Mouse (Mus musculus) cerebellum, adult 2 months (tissue): ENCODE data around the gene Gng8. TPM values are rescaled to one million over a fixed set of nuclear protein-coding genes. Genes with fewer than 3 reads are reported as not detected.

Experiments used
- DNase-seq, 2 experiments: peaks; one replicate each; pipeline ENCODE4 v3.0.0; 2021
- H3K27ac ChIP-seq: fragments of 200-500 bp; 2 replicates; pipeline ENCODE4 v1.5.1; 2012; ENCODE audit warnings: low read length, control low read depth, inconsistent platforms; ENCODE audit not compliant: insufficient read depth
- H3K27me3 ChIP-seq: fragments of 200-500 bp; 2 replicates; pipeline ENCODE4 v1.6.1; 2012; ENCODE audit warnings: inconsistent platforms, mild to moderate bottlenecking, low read length, moderate library complexity; ENCODE audit not compliant: control insufficient read depth, insufficient read depth
- H3K4me1 ChIP-seq: fragments of 200-500 bp; 2 replicates; pipeline ENCODE4 v1.6.1; 2011; ENCODE audit warnings: low read length; ENCODE audit not compliant: control insufficient read depth, insufficient read depth
- H3K4me3 ChIP-seq: fragments of 200-500 bp; replicated peaks from 2 replicates; pipeline ENCODE3; 2011; ENCODE audit warnings: mild to moderate bottlenecking, low read depth, low read length, control low read depth; ENCODE audit not compliant: insufficient read depth
- CTCF ChIP-seq: fragments of 200-500 bp; IDR thresholded peaks from 2 replicates; pipeline ENCODE4 v1.5.1; 2011; ENCODE audit warnings: low read depth, mild to moderate bottlenecking, control low read depth, low read length, moderate library complexity, borderline replicate concordance; ENCODE audit not compliant: insufficient read depth
- POLR2A ChIP-seq: fragments of 200-500 bp; IDR thresholded peaks from 2 replicates; pipeline ENCODE4 v1.6.1; 2011; ENCODE audit warnings: low read length, control low read depth, borderline replicate concordance; ENCODE audit not compliant: insufficient read depth
- WGBS: fragments of 180-500 bp; shearing (Covaris S2); methylation state at CpG from one replicate; pipeline ENCODE4 v1.1.7; 2018; 5-methylcytosine and 5-hydroxymethylcytosine counted together
- polyA plus RNA-seq: library from polyadenylated mRNA; depleted of rRNA; stranded (reverse); fragments of >200 nt; gene quantifications from 2 replicates; pipeline ENCODE4 v1.2.3, GENCODE M21; 2012

Gene Gng8
- polyA plus RNA-seq, 1 experiment: 14.0 TPM

DNA sequence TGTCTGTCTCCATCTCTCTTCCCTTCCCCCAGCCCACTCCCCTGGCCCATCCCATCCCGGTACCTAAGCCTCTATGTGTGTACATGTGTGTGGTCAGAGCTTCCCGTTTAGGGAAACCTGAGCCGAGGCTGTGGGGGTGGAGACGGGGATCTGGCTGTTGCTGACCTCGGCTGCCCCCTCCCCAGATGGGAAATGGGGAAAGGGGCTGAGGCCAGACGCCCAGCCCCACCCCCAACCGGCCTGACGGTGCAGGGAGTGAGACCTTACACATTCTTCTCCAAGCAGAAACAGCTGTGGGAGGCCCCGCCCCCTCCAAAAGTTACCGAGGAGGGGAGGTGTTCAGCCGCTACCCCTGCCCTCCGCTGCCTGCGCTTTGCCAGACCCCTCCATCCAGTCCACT, 15.0 kb upstream of the Gng8 start:
- no peak overlapping the region for H3K27ac ChIP-seq

DNA sequence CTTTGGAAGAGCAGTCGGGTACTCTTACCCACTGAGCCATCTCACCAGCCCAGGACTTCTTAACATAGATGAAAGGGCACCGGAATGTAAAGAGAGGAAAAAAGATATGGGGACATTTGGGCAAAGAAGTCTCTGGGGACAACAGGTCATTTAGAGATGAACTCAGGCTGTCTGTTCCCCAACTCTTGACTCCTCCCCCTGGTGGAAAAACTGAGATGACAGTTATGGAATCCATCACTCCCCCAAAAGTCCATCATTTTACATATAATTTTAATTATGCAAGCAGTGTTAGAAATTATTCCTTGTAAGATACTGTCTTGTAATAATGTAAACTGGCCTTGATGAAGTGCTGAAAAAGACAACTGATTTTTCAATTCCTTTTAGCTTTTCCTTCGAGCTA, 13.9 kb upstream of the Gng8 start:
- Histone ChIP-seq H3K27ac (no peak overlapping the region), H3K27me3 (no peaks in the 10 kb centered on the region), H3K4me1 (peaks cover 8% of the 10 kb centered on the region; the same call in 1 of the 2 replicates), H3K4me3 (no peak overlapping the region)
- DNase-seq: no peak
- 89% methylated on average over 3 of the region's 3 CpGs for WGBS
- TF ChIP-seq POLR2A (no peak), CTCF (no peak)

More for the DNA sequence above, 15.0 kb upstream of the Gng8 start:
- Histone ChIP-seq H3K27me3 (no peaks in the 10 kb centered on the region), H3K4me3 (peak overlapping the region; percentile 100), H3K4me1 (peaks cover 8% of the 10 kb centered on the region)
- TF ChIP-seq POLR2A (no peak), CTCF (no peak)
- DNase-seq: peak in 1 of 2 experiments; percentile 33
- WGBS: 22% methylated on average over 13 of the region's 13 CpGs

DNA sequence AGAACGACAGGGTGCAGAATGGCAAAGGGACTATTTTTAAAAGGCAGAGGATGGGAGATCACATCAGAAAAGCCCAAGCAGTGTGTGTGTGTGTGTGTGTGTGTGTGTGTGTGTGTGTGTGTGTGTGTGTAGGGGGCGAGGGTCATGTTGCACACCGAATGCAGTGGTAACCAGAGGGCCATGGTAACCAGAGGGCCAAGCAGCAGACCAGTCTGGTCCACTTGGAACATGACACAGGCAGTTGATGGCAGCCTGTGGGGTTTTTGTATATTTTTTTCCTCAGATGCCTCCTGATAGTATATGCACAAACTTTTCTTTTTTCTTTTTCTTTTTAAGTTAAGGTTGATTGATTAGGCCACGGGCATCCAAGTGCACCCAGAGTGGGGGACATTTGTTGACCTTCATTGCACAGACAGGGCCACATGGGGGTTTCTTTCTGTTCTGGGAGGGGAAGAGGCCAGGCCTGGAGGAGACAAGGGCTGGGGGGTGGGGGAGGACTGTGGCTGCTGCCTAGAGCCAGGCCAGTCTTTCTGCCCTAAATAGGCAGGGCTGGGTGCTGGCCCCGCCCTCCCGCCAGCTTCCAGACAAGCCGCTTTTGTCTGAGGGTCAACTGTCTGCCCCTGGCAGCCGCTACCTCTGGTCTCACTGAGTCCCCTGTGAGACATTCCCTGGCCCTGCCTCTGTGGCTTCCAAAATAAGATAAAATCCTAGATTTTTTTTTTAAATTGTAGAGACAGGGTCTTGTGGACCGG, 11.6 kb upstream of the Gng8 start:
- DNase-seq: no peak
- no peaks in the 10 kb centered on the region for H3K27me3 ChIP-seq
- 55% methylated on average over 9 of the region's 9 CpGs for WGBS
- TF ChIP-seq CTCF: no peak
- TF ChIP-seq POLR2A: no peak
- H3K4me3 ChIP-seq: no peak overlapping the region
- H3K4me1 ChIP-seq: peaks cover 8% of the 10 kb centered on the region; the same call in 1 of the 2 replicates
- 0 out of 2 replicates have a peak overlapping the region, but pooled peaks have one; percentile 4 for H3K27ac ChIP-seq

DNA sequence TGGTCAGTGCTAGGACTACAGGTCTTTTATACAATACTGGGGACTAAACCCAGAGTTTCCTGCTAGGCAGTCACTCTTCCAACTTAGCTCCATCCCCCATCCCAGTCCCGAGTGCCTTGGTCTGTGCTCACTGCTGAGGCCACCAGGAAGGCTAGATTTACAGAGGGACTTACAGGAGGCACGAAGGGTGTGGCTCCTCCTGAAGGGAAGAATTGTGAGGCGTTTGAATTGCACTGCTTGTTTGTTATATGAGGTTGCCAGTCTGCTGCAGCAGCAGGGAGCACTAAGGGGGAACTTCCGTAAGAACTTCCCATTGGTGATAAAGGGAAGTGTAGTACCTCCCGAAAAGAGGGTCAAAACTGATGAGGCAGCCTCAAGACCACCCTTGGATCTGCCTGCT, 11.0 kb upstream of the Gng8 start:
- Histone ChIP-seq H3K27me3 (no peaks in the 10 kb centered on the region), H3K4me3 (no peak overlapping the region), H3K4me1 (peaks cover 8% of the 10 kb centered on the region; the same call in 1 of the 2 replicates), H3K27ac (0 out of 2 replicates have a peak overlapping the region, but pooled peaks have one; percentile 4)
- no peak for DNase-seq
- TF ChIP-seq POLR2A (no peak), CTCF (no peak)
- WGBS: 54% methylated on average over 5 of the region's 5 CpGs

DNA sequence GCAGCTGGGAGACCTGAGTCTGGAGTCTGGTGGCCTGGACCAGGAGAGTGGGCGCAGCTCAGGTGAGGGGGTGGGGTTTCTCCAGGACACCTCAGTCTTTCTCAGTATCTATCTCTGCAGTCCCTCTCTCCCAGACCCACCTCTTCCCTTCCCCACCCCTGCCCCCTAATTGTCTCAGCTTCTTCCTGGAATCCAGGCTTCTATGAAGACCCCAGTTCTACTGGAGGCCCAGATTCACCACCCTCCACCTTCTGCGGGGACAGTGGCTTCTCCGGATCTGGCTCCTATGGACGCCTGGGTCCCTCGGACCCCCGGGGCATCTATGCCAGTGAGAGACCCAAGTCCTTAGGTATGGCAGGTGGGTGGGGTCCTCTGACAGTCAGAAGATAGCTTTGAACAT, 8.4 kb upstream of the Gng8 start:
- Histone ChIP-seq H3K4me1 (no peaks in the 10 kb centered on the region), H3K4me3 (no peak overlapping the region), H3K27ac (no peak overlapping the region), H3K27me3 (no peaks in the 10 kb centered on the region)
- 88% methylated on average over 6 of the region's 6 CpGs for WGBS
- TF ChIP-seq POLR2A (no peak), CTCF (no peak)
- no peak for DNase-seq

DNA sequence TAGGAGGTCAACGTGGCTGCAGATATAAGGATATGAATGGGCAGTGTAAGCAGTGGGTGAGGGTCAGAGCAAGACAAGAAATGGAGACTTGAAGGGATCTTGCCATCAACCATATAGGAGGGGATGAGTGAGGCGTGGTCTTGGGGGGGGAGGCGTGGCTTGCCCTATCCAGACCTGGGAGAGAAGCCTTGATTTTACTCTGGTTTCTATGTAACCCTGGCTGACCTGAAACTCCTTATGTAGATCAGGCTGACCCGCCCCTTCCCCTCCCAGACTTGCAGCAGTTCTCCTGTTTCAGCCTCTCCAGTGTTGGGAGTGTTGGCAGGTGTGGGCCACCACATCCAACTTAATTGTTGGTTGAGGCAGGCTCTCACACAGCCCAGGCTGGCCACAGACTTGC, 7.3 kb upstream of the Gng8 start:
- WGBS: 86% methylated on average over 4 of the region's 4 CpGs

DNA sequence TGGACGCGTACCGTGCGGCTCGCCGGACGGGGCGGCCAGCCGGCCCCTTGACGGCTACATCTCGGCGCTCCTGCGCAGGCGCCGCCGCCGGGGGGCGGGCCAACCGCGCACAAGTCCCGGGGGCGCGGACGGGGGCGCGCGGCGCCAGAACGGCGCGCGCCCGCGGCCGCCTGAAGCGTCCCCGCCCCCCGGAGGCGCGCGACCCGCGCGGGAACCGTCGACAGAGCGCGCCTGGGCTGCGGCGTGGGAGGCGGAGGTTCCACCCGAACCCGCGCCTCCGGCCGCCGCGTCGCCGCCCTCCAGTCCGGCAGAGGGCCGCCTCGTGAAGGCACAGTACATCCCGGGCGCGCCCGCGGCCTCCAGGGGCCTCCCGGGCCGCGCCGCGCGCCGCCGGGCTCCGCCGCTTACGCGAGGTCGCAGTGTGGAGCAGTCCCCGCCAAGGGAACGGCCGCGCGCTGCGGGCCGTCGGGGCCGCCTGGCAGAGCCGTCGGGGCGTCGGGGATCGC, 6.3 kb upstream of the Gng8 start:
- Histone ChIP-seq H3K27ac (no peak overlapping the region), H3K4me3 (no peak overlapping the region), H3K27me3 (no peaks in the 10 kb centered on the region), H3K4me1 (no peaks in the 10 kb centered on the region)
- no peak for DNase-seq
- 51% methylated on average over 95 of the region's 95 CpGs for WGBS
- TF ChIP-seq POLR2A: no peak
- no peak for TF ChIP-seq CTCF

More for the DNA sequence above, 7.3 kb upstream of the Gng8 start:
- no peak for DNase-seq
- H3K4me3 ChIP-seq: no peak overlapping the region
- H3K4me1 ChIP-seq: no peaks in the 10 kb centered on the region
- TF ChIP-seq CTCF: no peak
- no peak for TF ChIP-seq POLR2A
- H3K27me3 ChIP-seq: no peaks in the 10 kb centered on the region
- H3K27ac ChIP-seq: no peak overlapping the region

DNA sequence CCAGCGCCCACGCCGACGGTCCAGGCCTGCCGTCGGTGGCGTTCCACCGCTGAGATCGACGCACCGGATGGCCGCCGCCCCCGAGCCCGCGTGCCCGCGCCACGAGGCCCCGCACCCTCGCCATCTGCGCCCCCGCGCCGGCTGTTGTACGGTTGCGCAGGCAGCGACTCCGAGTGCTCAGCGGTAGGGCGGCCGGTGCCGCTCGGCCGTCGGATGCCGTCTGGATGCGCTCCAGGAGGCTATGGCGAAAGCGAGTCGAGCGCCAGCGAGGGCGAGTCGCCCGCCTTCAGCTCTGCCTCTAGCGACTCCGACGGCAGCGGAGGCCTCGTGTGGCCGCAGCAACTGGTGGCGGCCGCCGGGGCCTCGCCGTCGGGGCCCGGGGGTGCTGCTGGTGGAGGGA, 5.7 kb upstream of the Gng8 start:
- Histone ChIP-seq H3K4me1 (no peaks in the 10 kb centered on the region), H3K4me3 (no peak overlapping the region), H3K27me3 (no peaks in the 10 kb centered on the region), H3K27ac (no peak overlapping the region)
- 56% methylated on average over 59 of the region's 59 CpGs for WGBS
- no peak for DNase-seq
- no peak for TF ChIP-seq POLR2A
- no peak for TF ChIP-seq CTCF
